Mouse (Mus musculus): Measurements from ENCODE around the gene Odc1. TPM values are rescaled to one million over a fixed set of nuclear protein-coding genes. Genes with fewer than 3 reads are reported as not detected.

Odc1 gene
- total RNA-seq, 2 experiments from 2014 or later, result 177 to 178 TPM

DNA sequence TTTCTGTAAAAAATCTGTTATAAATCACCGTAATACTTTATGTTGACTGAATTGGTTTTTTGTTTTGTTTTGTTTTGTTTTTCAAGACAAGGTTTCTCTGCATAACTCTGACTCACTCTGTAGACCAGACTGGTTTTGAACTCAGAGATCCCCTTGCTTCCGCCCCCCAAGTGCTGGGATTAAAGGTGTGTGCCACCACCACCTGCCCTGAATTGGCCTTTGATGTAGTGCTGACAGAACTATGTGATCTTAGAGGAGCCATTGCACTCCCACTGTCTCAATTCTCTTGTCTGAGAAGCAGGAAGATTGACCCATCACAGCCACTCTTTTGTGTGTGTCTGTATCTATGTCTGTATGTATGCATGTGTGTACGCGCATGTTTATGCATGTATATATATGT is 37.8 kb downstream of the Odc1 start:
- intact Hi-C loops (cut with DNase I), result no loop called here
- DNase-seq, result no peak

DNA sequence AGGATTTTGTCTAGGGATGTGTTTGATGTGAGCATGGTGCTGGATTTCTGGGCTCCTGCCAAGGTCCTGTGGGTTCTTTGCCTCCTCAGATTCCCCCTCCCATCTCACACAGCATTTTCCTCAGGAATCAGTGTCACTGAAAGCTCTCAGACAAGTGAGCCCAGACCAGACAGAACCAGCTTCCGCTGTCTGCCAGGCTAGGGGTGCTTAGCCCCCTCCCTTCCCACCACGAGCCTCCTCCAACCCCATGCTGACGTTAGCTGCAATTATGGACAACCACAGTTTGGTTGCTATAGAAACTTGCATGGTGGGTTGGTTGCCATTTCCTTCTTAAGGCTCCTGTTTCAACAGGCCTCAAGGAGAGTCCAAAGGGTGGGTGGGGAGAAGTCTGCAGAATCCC is 39.3 kb downstream of the Odc1 start:
- DNase-seq, result no peak

GRCm38 (mm10) chr12:17586011-17586410 is 41.4 kb downstream of the Odc1 start:
- intact Hi-C loops (cut with DNase I), result no loop called here
- DNase-seq, result no peak

More for the DNA sequence above, 39.3 kb downstream of the Odc1 start:
- intact Hi-C loops (cut with DNase I), result no loop called here

DNA sequence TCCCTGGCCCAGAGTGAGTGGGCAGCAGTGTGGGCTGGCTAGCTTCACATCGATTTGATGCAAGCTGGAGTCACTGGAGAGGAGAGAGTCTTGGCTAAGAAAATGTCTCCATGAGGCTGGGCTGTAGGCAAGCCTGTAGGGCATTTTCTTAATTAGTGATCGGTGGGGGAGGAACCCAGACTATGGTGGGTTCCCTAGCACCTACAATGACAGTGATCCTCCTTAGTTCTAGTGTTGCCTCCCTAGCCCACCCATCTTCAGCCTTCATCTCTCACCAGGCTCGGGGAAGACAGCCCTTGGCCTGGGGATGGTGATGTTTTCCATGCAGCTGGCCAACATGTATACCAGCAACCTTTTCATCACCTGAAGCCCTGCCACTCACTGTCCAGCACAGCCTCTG is 43.8 kb downstream of the Odc1 start:
- intact Hi-C loops (cut with DNase I), result no loop called here
- DNase-seq, result no peak

DNA sequence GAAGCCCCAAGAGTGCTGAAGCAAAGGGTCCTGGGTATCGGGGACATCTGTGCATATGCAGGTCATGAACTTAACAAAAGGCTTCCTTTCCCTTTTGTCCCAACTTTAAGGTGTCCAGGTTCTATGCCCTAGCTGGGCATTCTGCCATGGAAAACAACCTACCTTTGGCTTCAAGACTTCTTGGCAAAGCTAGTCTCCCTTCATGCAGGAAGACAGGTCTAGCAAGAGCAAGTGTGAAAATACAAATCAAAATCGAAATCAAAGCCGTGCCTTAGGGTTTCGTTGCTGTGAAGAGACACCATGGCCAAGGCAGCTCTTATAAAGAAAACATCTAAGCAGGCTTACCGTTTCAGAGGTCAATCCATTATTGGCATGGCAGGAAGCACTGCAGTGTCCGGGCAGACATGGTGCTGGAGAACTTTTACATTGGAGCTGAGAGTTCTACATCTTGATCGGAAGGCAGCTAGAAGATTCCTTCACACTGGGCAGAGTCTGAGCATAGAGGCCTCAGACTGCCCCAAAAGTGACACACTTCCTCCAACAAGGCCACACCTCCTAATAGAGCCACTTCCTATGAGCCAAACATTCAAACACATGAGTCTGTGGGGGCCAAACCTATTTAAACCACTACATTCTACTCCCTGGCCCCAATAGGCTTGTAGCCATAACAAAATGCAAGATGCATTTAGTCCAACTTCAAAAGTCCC is 44.5 kb downstream of the Odc1 start:
- DNase-seq, result no peak
- intact Hi-C loops (cut with DNase I), result no loop called here

DNA sequence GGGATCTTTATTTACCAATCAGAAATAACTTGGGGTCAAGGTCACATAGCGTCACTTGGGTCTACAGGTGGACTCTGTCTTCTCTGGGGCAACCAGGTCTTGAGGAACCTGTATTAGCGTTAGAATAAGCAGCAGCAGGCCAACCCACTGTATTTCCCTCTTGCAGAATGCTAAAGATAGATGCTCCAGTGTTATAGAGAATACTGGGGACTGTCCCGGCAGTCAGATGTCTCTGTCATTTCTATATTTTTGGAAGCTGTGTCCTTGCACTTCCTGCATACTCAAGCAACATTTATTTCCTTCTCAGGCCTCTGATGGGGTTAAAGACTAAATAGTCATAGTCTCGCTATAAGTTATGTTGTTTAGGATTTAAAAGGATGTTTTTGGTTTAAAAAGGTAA is 46.7 kb downstream of the Odc1 start:
- DNase-seq, result no peak
- intact Hi-C loops (cut with DNase I), result no loop called here

- DNase-seq, result no peak
- intact Hi-C loops (cut with DNase I), result no loop called here
These were observed 49.4 kb downstream of the Odc1 start for GRCm38 (mm10) chr12:17593956-17594355.

DNA sequence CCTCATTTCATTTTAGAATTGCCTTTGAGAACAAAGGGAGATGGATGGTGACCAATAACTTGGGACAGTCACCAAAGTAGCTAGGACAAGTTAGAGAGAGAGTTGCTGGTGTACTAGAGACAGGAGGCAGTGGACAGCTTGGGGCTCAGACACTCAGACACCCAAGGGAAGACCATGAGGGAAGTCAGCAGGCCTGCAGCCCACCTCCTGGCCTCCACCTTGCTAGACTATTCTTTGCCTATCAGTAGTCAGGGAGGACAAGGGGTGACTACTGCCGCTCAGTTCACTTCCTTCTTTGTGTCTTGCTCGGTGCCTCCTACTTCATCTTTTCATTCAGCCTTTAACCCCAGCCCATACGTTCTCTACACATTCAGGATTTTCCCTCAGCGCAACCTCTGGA is 50.1 kb downstream of the Odc1 start:
- intact Hi-C loops (cut with DNase I), result no loop called here
- no peak for DNase-seq

- no peak for DNase-seq
- intact Hi-C loops (cut with DNase I), result no loop called here
These were observed 50.6 kb downstream of the Odc1 start for GRCm38 (mm10) chr12:17595166-17595565.

Other genes with a start within 250 kb of the Odc1 start
- gene Atp6v1c2, start 215.4 kb upstream of the Odc1 start, total RNA-seq (2021), result 1 to 10 TPM; 1.6 to 2.5 TPM
- gene Nol10, start 196.3 kb upstream of the Odc1 start, total RNA-seq (2021), result 10 to 100 TPM; 21.1 to 21.5 TPM
- 10 to 100 TPM; 28.7 to 49.3 TPM for gene Hpcal1, start 146.1 kb downstream of the Odc1 start, total RNA-seq (2021)

All from left cerebral cortex, postnatal 4 days (tissue).